Mouse (Mus musculus) intestine, postnatal 0 days (tissue): ENCODE measurements around the gene Megf11. TPM values are rescaled to one million over a fixed set of nuclear protein-coding genes. Genes with fewer than 3 reads are reported as not detected.

Experiments used
- ATAC-seq: fragments of 200-750 bp; cut with Nextera tagmentation; 2 replicates; pipeline ENCODE4 v1.8.0; 2017; ENCODE audit warnings: mild to moderate bottlenecking, moderate TSS enrichment, moderate library complexity
- H3K27ac ChIP-seq: fragments of 300-500 bp; sonication (generic); 2 replicates; pipeline ENCODE4 v1.5.1; 2014; ENCODE audit warnings: mild to moderate bottlenecking, low read depth, low read length, moderate library complexity
- H3K27me3 ChIP-seq: fragments of 300-500 bp; sonication (generic); replicated peaks from 2 replicates; pipeline ENCODE4 v1.6.1; 2014; ENCODE audit warnings: low read length, mixed read lengths; ENCODE audit not compliant: control insufficient read depth, insufficient read depth
- H3K36me3 ChIP-seq: fragments of 300-500 bp; sonication (generic); 2 replicates; pipeline ENCODE4 v1.6.1; 2014; ENCODE audit warnings: mild to moderate bottlenecking, moderate library complexity; ENCODE audit not compliant: control insufficient read depth, insufficient read depth
- H3K4me1 ChIP-seq: fragments of 300-500 bp; sonication (generic); replicated peaks from 2 replicates; pipeline ENCODE4 v1.6.1; 2014; ENCODE audit warnings: antibody characterized with exemption, low read length, mixed read lengths; ENCODE audit not compliant: control insufficient read depth, insufficient read depth
- H3K4me2 ChIP-seq: fragments of 300-500 bp; sonication (generic); replicated peaks from 2 replicates; pipeline ENCODE4 v1.6.1; 2014; ENCODE audit warnings: low read depth, mild to moderate bottlenecking, moderate library complexity
- H3K4me3 ChIP-seq: fragments of 300-500 bp; sonication (generic); 2 replicates; pipeline ENCODE4 v1.5.1; 2014; ENCODE audit warnings: low read depth, low read length
- H3K9ac ChIP-seq: fragments of 300-500 bp; sonication (generic); 2 replicates; pipeline ENCODE4 v1.6.1; 2014; ENCODE audit warnings: mild to moderate bottlenecking, low read depth, low read length
- H3K9me3 ChIP-seq: fragments of 300-500 bp; sonication (generic); 2 replicates; pipeline ENCODE4 v1.6.1; 2016; ENCODE audit warnings: mixed run types; ENCODE audit not compliant: control insufficient read depth
- CTCF ChIP-seq: sonication (generic); IDR thresholded peaks from 2 replicates; pipeline ENCODE4 v1.5.1; 2016; ENCODE audit warnings: low read depth, mild to moderate bottlenecking, control low read depth, antibody characterized with exemption, moderate library complexity
- WGBS: fragments of 180-500 bp; shearing (Covaris S2); extraction: QIAGEN DNeasy Blood & Tissue Kit; methylation state at CpG from one replicate; pipeline ENCODE4 v1.1.7; 2014; 5-methylcytosine and 5-hydroxymethylcytosine counted together
- polyA plus RNA-seq: library from polyadenylated mRNA; unstranded; fragments of >200 nt; fragmentation: Nextera tagmentation; extraction: Ambion mirVana; gene quantifications from 2 replicates; pipeline ENCODE4 v1.2.1, GENCODE M21; 2015

Megf11 gene
- polyA plus RNA-seq, 1 experiment from 2014 or later: 0.69 TPM

DNA sequence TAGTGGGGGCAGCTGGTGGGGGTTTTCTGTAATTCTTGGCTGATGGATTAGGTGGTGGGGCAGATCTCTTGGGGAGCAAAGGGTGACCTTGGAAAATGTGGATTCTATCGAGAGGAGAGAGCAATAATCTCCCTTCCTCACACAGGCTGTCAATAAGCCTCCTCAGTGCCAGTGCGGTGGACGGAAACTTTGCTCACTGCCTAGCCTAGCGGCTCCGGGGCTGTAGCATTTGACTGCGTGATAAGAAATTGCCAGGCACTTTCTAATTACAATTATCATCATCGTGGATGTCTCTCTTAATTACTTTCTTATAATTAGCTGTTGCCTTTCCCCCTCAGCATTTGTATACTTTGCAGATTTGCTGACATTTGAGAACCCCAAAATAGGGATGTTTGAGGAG is 157.7 kb downstream of the Megf11 start:
- Histone ChIP-seq H3K9me3 (no peaks in the 10 kb centered on the region), H3K4me2 (no peak overlapping the region), H3K9ac (no peak overlapping the region), H3K27me3 (no peaks in the 10 kb centered on the region), H3K4me3 (no peak overlapping the region), H3K4me1 (no peaks in the 10 kb centered on the region), H3K36me3 (no peaks in the 10 kb centered on the region), H3K27ac (no peak overlapping the region)
- ATAC-seq: no peak
- no peak for TF ChIP-seq CTCF
- 35% methylated on average over 7 of the region's 7 CpGs for WGBS

GRCm38 (mm10) chr9:64546344-64546991 is 161.0 kb downstream of the Megf11 start:
- no peak overlapping the region for H3K4me3 ChIP-seq
- no peak for ATAC-seq
- TF ChIP-seq CTCF: no peak
- H3K9ac ChIP-seq: no peak overlapping the region
- no peak overlapping the region for H3K27ac ChIP-seq
- H3K4me1 ChIP-seq: no peaks in the 10 kb centered on the region
- H3K36me3 ChIP-seq: no peaks in the 10 kb centered on the region
- H3K9me3 ChIP-seq: no peaks in the 10 kb centered on the region
- H3K4me2 ChIP-seq: no peak overlapping the region
- WGBS: 77% methylated on average over 7 of the region's 7 CpGs
- no peaks in the 10 kb centered on the region for H3K27me3 ChIP-seq

DNA sequence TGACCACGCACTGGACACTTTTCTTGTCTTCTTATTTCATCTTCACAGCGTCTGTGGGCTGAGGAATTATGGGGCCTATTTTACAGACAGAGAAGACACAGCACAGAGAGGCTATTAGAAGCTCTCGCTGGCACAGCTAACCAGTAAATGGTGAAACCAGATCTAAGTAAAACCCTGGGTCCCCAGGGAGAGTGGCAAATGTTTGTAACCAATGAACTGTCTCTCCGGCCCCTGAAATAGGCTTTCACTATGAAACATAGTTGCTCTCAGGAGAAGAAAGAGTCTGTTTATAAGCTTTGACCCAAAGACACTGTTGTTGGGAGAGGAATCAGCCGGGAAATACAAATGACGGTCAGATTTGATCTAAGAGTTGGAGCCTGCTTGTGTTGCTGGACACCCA is 162.9 kb downstream of the Megf11 start:
- Histone ChIP-seq H3K36me3 (no peaks in the 10 kb centered on the region), H3K27me3 (no peaks in the 10 kb centered on the region), H3K4me2 (no peak overlapping the region), H3K9ac (no peak overlapping the region), H3K27ac (no peak overlapping the region), H3K4me3 (no peak overlapping the region), H3K4me1 (no peaks in the 10 kb centered on the region), H3K9me3 (no peaks in the 10 kb centered on the region)
- WGBS: 79% methylated on average over 6 of the region's 6 CpGs
- no peak for TF ChIP-seq CTCF
- ATAC-seq: no peak

DNA sequence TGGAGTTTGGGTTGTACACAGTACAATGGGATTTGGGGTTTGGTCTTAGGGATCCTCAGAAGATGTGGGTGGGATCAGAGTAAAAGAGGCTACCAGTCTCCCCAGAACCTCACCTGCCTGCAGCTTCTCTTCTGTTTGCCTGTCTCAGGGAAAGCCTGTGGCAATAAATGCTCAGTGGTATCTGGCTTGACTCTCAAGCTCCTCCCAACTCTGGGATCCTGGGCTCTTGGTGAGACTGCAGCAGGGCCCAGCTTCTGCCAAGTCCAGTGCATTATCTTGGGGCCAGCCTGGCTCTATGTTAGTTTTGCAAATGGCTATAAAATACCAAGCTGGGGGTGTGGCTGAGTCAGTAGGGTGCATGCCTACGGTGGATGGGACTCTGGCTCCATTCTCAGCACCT is 165.9 kb downstream of the Megf11 start:
- H3K9me3 ChIP-seq: no peaks in the 10 kb centered on the region
- H3K9ac ChIP-seq: no peak overlapping the region
- H3K4me2 ChIP-seq: no peak overlapping the region
- no peaks in the 10 kb centered on the region for H3K4me1 ChIP-seq
- ATAC-seq: no peak
- H3K27ac ChIP-seq: no peak overlapping the region
- no peaks in the 10 kb centered on the region for H3K36me3 ChIP-seq
- 64% methylated on average over 1 of the region's 1 CpGs for WGBS
- H3K4me3 ChIP-seq: no peak overlapping the region
- H3K27me3 ChIP-seq: no peaks in the 10 kb centered on the region
- no peak for TF ChIP-seq CTCF

GRCm38 (mm10) chr9:64552046-64552445 is 166.6 kb downstream of the Megf11 start:
- no peak for ATAC-seq
- H3K9me3 ChIP-seq: no peaks in the 10 kb centered on the region
- H3K27ac ChIP-seq: no peak overlapping the region
- H3K9ac ChIP-seq: no peak overlapping the region
- H3K4me3 ChIP-seq: no peak overlapping the region
- 65% methylated on average over 4 of the region's 4 CpGs for WGBS
- H3K27me3 ChIP-seq: no peaks in the 10 kb centered on the region
- no peak for TF ChIP-seq CTCF
- H3K36me3 ChIP-seq: no peaks in the 10 kb centered on the region
- H3K4me2 ChIP-seq: no peak overlapping the region
- H3K4me1 ChIP-seq: no peaks in the 10 kb centered on the region

DNA sequence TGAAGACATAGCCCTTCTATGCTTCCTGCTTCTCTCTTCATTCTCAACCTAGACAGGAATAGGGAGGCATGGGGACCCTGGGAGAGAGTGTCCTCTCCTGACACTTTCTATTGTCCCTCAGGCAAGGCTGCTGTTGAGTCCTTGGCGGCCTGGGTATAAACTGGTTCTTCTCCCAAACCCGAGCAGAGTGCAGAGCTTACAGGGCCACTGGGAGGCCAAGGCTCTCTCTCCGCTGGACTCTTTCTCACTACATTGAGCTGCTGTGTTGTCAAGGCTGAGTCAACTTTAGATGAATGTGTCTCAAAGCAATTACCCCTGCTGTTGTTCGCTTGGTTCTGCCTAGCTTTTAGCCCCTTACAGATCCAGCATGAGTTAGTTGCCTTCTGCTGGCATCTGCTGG is 168.0 kb downstream of the Megf11 start:
- Histone ChIP-seq H3K36me3 (no peaks in the 10 kb centered on the region), H3K9me3 (no peaks in the 10 kb centered on the region), H3K9ac (no peak overlapping the region), H3K4me2 (no peak overlapping the region), H3K4me1 (0 out of 2 replicates have a peak, but pooled peaks cover 4% of the 10 kb centered on the region), H3K4me3 (no peak overlapping the region), H3K27me3 (no peaks in the 10 kb centered on the region), H3K27ac (no peak overlapping the region)
- TF ChIP-seq CTCF: no peak
- 77% methylated on average over 4 of the region's 4 CpGs for WGBS
- no peak for ATAC-seq

DNA sequence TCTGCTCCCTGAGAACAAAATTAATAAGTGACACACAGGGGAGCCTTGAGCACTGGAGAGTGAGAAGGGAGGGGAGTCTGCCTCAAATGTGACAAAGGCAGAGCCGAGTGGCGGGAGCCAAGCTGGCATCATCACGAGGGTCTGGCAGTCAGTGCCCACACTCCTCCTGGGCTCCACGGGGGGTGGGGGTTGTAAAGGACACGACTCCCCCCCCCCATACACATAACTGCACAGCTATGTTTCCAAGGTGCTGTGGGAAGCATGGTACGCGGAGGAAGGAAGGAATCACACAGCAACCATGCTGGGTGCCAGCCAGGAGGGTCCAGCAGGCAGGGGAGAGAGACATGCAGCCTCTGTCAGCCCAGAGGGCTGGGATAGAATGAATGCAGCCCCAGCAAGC is 170.2 kb downstream of the Megf11 start:
- 75% methylated on average over 7 of the region's 7 CpGs for WGBS
- ATAC-seq: no peak

More for the DNA sequence above, 170.2 kb downstream of the Megf11 start:
- H3K36me3 ChIP-seq: no peaks in the 10 kb centered on the region
- H3K4me3 ChIP-seq: no peak overlapping the region
- no peak overlapping the region for H3K4me2 ChIP-seq
- no peak overlapping the region for H3K27ac ChIP-seq
- no peak for TF ChIP-seq CTCF
- 0 out of 2 replicates have a peak, but pooled peaks cover 4% of the 10 kb centered on the region for H3K4me1 ChIP-seq
- H3K9me3 ChIP-seq: no peaks in the 10 kb centered on the region
- H3K27me3 ChIP-seq: no peaks in the 10 kb centered on the region
- no peak overlapping the region for H3K9ac ChIP-seq
